Mouse (Mus musculus) urinary bladder, postnatal 14 days (tissue): ENCODE data around the gene Clnk.
A peak's percentile ranks its signal among the peaks of the same experiment; 100 is the strongest.

ENCODE experiments used
- DNase-seq: peaks from one replicate; pipeline ENCODE4 v3.0.0; 2021; ENCODE audit warnings: low spot score

Gene Clnk

DNA sequence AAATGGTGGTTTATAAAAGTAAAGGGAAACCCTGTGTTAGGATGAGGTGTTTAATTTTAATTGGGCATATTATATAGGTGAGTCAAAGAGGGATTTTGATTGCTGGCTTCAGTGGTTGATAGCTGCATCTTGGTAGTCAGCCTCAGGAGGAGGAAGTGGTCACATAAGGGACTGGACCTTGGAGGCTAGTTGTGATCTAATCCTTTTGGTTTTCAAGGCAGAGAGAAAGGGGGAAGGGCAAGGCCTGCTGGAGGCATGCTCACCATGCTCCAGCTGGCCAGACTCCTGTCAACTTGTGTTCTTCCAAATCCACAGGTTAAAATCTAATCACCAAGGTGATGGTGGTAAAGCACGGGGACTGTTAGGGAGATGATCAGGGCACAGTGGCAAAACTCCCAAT is 19.0 kb downstream of the Clnk start:
- no peak for DNase-seq

DNA sequence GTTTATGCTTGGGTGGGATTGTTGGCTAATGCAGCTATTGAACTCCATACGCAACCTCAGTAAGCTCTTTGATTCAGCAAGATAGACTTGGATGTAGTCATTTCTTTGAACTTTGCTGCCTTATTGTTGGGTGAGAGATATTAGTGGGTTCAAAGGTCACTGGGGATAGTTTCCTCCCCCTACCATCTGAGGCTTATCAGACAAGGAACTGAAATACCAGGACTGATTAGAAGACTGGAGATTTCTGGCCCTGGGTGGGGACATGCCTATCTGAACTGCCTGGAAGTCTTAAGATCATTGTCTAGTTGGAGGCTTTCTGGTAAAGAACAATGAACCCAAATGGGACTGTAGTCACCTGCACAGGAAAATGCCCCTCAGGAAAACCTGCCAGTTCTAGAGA is 26.4 kb downstream of the Clnk start:
- DNase-seq = no peak

DNA sequence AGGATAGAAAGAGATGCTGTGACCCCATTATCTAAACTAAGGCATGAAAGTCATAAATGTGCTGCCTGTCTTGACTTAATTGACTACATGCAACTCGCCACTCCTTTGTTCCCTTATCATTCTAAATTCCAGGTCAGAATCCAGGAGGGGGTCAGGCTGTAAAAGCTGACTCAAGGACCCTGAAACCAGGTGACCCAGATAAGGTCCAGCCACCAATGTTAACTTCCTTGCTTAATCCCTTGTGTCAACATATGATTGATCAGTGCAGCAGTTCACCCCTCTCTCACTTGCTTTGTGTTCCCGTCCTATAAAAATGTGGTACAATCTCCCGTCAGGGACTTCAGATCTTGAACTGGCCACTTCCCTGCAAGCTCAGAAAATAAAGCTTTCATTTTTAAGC is 31.1 kb downstream of the Clnk start:
- DNase-seq = no peak

DNA sequence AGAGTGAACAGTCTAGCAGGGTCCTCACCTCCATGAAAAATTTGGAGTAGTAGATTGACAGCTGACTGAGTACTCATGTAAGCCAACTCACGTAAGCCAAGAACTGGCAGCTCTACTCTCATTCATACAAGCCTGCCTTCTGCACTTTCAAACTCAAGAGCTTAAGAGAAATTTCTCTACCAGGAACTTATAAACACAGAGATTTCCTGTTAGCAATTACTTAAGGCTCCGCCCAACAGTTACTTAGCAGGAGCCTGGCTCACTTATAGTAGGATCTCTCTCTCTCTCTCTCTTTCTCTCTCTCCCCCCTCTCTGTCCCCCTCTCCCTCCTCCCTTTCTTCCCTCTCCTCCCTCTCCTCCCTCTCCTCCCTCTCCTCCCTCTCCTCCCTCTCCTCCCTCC is 32.3 kb downstream of the Clnk start:
- DNase-seq = no peak

DNA sequence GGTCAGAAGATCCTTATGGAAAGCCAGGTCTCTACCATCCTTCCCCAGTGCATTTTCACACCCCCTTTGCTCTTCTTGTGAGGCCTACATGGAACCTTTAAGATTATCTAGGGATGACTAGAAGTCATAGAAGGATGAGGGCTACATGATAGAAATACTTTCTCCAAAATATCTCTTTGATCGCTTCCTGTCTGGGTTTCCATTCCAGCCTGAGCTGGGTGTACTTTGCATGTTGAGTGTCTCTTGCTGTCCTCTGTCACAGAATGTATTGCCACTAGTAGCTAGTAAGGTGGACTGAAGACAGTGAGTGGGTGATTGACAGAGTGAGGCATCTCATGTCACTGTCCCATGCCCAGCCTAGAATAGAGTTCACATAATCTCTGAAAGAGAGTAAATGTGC is 36.6 kb downstream of the Clnk start:
- no peak for DNase-seq

DNA sequence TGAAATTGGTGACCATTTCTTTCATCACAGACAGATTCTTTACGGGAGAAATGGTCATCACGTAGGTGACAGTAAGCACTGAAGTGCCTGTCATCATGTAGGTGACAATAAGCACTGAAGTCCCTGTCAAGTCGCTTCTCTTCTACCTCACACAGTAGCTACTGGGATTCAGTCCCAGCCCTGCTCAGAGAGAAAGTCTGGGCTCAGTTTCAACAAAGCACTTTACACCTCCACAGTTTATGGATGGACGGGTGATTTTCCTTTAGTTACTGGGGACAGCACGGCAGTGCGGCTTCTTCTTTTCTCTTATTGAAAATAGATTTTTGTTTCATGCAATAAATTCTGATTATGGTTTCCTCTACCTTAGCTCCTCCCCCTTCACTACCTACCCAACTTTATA is 49.3 kb downstream of the Clnk start:
- no peak for DNase-seq

DNA sequence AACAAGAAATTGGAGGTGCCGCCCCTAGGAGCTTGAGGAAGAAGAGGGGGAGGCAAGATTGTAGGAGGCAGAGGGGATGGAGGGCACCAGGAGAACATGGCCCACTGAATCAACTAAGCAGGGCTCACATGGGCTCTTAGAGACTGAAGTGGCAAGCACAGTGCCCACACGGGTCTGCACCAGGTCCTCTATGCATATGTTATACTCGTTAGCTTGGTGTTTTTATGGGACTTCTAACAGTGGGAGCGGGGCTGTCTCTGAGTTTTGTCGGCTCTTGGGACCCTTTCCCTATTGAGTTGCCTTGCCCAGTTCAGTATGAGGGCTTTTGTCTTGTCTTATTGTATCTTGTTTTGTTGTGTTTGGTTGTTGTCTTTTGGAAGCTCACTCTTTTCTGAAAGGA is 50.0 kb downstream of the Clnk start:
- no peak for DNase-seq

DNA sequence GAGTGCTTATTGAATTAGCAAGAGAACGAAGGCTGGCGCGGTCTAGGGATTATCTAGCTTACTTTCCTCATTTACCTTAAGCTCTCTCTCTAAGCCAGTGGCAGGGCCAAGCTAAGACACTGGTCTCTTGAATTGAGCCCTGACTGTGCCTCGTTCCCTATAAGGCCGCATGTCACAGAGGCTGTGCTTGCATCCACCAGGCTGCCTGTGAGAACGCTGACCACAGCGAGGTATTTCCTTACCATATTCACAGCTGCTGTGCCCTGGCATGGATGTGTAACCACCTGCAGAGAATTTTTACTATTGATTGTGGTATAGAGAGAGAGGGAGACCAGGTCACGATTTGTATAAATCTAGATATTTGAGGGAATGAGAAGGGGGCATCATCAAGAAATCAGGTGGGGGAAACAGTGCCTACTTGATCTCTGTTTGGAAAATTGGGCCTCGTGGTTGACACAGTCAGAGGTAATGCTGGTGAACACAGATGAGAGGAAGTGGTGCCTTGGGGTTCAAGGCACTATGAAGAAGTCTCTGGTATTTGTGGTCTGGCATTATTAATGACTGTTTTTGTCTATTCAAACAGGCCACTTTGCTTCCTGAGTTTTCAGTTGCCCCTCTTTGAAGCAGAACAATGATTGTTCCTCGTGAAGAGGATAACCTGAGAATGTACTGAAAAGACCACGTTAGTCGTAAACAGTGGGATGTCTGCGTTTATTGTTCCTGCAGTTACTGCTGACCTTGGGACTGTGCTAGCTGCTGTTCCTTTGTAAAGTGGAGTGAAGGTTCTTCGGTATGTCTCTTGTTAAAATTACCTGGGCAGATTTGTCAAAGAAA is 52.3 kb downstream of the Clnk start:
- no peak for DNase-seq

DNA sequence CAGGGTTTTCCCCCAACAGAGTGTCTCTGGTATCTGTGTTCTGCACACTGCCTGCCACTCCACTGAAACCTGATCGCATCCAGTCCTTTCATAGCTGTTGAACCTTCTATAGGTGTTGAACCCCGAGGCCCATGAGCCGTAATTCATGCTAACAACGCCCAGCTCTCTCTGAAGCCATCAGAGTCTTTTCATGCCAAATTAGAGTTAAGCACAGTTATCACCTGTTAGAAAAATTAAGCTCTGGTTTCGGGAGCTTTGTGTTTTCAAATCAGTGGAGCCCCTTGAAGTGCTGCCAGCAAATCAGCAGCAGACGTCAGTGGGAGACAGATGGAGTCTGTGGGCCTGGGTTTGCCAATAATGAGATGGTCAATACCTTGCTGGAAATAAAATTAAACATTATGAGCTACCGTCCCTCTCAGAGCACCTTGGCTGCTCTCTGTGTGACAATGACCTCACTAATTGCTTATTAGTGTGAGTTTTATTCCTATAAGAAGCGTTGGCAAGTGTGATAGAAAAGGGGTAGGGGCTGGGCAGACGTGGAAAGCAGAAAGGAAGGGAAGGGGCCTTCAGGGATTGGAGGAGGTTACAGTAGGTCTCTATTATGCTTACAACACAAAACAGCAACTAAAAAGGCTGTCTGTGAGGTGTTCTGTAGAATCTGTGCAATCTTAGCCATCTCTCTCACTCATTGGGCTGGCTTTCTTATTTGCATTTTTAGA is 63.1 kb downstream of the Clnk start:
- DNase-seq = no peak

DNA sequence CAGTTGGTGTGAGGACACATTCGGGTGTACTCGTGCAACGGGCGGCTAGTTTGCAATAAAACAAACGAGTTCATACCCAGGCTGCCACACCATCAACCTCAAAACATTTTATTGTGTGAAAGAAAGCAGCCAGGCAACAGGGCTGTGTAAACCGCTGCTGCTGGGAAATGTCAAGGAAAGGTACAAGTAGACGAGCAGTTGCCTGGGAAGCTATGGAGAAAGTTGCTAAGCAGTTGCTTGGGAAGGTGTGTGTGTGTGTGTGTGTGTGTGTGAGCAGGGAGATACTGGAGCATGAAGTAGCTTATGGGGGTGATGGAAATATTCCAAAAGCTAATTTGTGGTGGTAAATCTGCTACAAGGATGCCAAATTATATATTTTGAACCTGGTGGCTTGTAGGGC is 63.7 kb downstream of the Clnk start:
- no peak for DNase-seq

DNA sequence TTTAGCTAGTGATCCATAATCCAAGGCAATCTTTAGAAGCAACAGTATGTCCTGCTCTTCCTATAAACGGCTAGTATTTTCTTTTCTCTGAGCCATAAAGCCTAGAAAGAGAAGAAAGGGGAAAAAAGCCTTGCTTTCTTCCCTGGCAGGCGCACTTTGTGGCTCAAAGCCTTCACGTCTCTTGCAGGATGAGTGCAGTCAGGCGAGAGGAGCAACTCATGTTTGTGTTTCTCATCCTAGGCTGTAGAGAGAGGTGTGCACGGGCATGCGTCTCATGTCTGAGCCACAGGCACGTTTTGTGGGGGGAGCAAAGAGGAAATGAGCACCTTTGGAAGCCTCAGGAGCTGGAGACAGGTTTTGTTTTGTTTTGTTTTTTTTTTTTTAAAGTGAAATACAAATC is 64.2 kb downstream of the Clnk start:
- DNase-seq = no peak

DNA sequence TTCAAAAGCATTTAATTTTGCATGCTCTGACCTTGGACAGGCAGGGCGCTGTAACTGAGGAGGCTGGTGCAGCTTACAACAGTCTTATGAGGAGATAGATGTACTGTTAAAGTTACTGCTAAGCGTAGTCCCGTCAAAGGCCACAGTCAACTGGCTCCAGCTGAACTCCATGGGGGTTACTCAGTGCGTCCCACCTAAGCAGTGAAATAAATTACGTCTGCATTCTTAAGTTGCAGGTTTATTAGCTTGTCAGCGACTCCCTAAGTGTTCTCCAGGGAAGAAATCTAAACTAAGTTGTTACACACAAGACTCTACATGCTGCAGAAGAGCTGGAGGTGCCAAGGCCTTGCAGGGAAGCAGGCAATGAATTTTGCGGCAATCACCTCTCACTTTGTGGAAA is 77.7 kb downstream of the Clnk start:
- no peak for DNase-seq

DNA sequence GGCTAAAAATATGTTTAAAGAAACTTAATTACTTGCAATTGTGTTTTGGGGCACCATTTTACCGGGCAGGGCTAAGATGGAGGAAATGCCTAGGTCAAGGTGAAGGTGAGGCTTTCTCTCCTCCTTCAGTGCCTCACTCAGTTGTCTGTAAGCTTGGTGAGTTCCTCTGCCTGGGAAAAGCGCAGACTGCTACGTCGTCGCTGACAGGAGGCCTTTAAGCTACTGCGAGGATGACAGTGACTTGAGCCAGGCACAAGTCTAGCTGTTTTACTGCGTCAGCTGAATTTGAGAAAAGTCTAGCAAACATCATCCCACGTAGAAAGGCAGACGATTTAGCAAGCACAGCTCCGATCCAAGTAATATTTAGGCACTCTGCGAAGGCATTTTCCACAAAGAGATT is 81.5 kb downstream of the Clnk start:
- no peak for DNase-seq

DNA sequence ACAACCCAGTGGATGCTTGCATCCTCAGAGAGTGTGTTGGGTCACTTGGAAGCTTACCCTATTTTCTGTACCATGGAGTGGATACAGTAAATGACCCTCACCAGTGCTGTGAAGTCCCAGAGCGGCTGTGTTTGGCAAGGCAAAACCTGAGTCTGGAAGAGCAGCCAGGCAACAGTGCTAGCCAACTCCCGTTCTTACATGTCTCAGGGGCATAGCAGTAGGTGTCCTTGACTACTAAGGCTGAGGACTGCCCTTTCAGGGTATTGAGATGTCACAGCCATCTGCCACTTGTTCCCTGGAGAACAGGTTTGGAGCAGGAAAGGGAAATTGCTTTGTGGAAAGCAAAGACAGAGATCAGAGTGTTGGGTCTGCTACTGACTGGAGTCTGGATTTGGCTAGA is 85.5 kb downstream of the Clnk start:
- no peak for DNase-seq

DNA sequence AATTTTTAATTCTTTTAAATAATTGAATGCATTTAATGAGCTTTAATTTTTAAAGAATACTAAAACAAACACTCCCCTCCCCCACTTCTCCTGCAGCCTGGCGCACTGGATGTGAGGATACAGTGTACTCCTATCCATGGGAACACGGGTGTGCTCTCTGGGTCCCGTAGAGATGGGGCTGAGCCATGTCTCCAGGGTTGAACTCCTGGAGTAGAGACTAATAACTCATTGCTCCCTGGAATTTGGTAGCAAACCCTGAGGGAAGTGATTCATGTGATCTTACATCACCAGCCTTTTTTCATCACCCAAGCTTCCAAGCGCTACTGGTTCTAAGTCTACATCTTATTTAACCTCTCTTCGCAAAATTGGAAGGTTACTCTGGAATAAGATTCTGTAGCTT is 87.8 kb downstream of the Clnk start:
- DNase-seq = no peak

DNA sequence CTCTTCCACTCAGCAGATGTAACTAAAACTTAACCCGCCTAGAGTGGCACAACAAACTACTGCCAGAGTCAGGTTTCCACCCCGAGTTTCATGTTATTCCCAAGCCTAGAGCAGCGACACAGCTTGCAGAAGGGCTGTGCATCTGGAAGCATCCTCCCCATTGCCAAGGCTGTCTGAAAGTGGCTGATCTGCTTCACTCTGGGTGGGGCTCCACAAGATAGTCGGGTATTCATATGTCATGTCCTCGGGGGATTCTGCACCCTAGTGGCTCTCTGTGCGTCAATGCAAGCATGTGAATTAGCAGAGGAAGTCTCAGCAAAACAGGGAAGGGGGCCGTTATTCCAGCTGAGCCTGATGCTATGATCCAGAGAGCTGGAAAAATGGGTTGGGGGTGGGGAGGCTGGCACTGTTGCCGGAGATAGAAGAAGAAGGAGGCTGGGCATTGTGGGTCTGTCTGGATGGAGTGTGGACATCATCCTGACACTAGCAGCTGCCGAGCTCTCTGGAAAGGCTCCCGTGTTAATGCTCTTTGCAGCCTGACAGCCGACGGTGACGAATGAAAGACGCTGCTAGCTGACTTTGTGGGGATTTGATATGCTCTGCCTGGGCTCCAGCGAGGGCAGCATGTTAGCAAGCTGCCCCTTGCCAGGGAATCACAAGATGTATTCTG is 88.6 kb downstream of the Clnk start:
- no peak for DNase-seq

DNA sequence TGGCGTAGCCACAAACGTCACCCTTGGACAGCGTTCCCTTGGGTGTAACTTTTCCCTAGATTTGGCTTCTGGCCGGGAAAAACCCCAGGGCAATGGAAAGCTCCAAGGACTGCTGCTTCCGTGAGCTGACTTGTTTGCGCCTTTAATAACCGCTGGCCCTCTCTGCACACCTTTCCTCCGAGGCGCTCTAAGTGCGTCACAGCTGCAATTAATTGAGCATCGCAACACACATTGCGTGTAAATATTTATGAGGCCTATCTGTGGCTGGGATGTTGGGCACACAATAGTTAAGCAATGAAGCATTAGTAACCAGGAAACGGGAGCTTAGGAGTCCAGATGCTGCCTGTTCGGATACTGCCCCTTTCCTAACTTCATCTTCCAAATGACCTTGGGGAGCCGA is 90.5 kb downstream of the Clnk start:
- DNase-seq = no peak

DNA sequence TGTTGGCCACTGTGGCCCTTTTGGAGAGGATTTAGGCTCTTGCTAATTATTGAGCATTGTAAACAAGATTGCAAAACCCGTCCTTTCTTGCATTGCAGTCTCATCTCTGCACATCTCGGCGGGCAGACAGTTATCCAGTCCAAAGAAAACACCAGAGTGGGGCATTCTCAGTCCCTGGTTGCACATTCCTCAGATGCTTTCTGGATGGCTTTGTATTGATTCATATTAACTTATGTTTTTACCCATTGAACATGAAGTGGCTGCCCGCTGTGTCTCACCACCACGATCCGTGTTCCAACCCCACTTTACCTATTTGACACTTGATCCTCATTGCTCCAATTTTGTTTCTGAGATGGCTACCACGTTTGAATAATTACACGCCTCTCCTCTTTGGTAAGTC is 90.9 kb downstream of the Clnk start:
- DNase-seq = no peak

DNA sequence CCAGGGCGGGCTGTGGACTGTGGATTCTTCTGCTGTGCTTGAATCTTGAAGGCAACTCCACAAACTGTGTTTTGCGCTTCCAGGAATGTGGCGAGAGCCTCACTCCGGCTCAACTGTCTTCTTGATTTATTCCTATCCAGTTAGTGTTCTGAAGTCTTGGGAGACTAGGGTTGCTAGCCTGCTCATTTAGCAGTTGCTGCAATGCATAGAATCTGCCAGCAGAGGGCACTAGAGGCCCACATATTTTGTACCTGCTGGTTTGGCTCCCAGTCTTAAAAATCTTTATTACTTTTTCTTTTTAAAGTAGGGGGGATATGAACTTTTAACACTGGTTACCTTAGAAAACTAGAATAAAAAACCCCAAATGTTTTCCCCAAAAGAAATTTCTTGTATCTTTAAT is 94.8 kb downstream of the Clnk start:
- peak; percentile 69 for DNase-seq

DNA sequence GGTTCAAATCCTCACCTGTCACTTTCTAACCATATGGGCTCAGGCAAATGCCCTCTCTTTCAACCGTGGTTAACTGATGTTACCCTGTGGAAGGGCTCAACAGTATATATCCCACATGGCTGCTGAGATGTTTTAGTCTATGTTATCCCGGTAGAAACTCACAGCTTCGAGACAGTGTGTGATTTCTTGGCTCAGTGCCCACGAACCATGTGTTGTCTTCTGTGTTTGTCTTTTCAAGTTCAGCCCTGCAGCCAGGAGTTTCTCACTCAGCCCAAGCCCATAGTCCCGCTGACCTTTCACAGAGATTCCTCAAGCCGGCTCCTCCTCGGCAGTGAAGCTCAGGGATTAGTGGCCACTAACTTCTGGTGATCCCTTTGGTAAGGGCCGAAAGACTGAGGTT is 96.0 kb downstream of the Clnk start:
- DNase-seq = peak; percentile 19

DNA sequence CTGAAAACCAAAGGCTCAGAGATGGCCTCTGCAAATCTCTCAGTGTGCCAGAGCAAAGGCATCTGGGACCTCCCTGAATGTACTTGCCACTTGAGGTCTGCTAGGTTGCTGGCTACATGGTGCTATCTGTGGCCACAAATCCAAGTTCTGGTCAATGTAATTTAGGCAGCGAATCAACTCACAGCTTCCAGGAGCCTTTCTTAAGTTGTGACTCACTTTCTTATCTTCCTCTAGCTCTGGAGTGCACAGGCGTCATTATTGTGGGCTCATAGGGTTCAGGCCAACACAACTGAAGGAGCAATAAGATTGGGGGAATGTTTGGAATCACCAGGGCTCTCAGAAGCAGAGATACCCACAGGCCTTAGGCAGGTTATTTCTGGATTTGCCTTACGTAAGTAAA is 96.6 kb downstream of the Clnk start:
- DNase-seq = no peak

DNA sequence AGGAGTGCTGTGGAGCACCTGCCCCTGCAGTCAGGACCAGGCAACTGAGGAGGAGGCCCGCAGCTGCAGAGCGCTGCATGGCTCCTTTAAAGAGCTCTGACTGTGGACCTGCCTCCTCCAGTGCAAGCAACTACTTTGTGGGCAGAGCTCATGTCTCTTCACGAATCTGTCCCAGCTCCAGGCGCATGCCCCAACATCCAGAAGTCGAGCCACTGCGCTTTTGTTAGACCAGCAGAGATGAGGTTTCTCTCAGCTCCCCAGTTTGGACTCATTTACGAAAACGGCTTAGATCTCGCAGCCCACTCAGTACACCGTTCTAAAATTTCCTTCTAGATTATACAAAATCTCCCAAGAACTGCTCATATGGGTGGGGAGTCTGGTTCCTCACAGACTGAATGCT is 101.1 kb downstream of the Clnk start:
- DNase-seq = no peak

DNA sequence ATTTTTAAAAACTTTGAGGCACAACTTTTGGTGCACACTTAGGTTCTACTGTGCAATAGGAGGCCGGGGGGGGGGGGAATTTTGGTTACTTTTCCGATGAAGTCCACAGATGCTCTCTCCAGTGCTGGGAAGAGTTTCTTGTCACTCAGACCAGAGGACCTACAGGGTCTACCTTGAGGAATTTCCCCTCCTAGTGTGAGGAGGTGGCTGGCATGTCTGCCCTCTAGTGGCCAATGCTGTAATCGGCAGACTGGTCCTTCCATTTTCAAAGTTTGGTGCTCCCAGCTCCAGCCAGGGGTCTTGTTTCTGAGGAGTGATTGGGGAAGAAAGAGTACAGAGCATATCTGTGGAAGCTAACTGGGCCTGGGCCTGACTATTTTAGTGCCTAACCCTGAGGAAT is 121.7 kb downstream of the Clnk start:
- peak; percentile 10 for DNase-seq
